Mouse (Mus musculus): ENCODE results near the gene Cnbd2. TPM values are rescaled to one million over a fixed set of nuclear protein-coding genes. Genes with fewer than 3 reads are reported as not detected.

Gene Cnbd2
- total and polyA plus RNA-seq, 3 experiments, result 1.0 to 3.6 (median 3.0) TPM

DNA sequence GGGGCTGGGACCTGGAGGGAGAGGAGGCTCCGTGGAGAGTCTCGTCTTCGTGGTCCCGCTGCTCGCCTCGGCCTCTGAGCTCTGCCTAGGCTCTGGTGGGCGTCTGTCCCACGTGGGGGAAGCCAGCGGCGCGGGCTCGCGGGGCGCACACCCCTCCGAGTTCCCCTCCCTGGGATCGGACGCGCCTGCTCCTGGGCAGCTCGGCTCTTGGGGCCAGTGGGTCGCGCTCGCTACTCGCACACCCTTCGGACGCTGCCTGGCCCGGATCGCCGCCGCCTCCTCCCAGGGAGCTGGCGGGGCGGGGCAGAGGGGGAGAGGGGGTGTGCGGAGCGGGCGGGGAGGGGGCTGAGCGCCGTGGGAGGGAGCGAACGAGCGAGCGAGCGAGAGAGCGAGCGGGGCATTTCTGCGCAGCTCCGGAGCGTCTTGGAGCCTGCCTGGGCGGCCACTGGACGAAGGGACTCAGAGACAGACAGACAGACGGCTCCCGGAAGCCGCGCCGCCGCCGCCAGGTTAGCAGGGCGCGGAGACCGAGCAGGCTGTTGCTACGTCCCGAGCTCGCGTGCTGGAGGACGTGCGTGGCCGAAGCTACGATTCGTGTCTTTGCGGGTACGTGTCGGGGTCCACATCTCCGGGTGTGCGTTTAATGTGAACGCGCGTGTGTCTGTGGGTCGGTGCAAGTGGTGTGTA, 108.7 kb downstream of the Cnbd2 start, which contains the start of gene Epb41l1:
Gene Epb41l1 (plus strand): TSS at position 216 of the 687 bp plus-strand sequence.
- in situ Hi-C loops (cut with MboI; ENCODE audit: low pct_ligation_motif_present, low pct_unique_long_range_greater_than_20kb, low sequenced_read_pairs) (no loop called here), dilution Hi-C loops (cut with MboI; ENCODE audit: extremely low pct_ligation_motif_present, extremely low pct_unique_long_range_greater_than_20kb, low sequenced_read_pairs) (no loop called here)
- peaks cover 3% of the 10 kb centered on the region for H3K9me3 ChIP-seq (replicated peaks; ENCODE audit: low read length)
- H3K4me2 ChIP-seq (ENCODE audit: insufficient read depth, low read depth, poor library complexity, severe bottlenecking), result peak within 1 kb of the TSS; percentile 45
- H3K4me1 ChIP-seq (ENCODE audit: control insufficient read depth in 1 of 2, insufficient read depth in 2 of 2), result peaks cover 4 to 6% of the 10 kb centered on the region in 2 experiments; a peak in 3 of 4 replicates
- no peak within 1 kb of the TSS for H3K27ac ChIP-seq (ENCODE audit: insufficient read depth, low read depth)
- no peak for DNase-seq (ENCODE audit: extremely low read depth)
- TF ChIP-seq MEF2A (IDR thresholded peaks at IDR 0.05; ENCODE audit: borderline replicate concordance, low read depth, low read length) (no peak), ZC3H11A (IDR thresholded peaks at IDR 0.05; ENCODE audit: low read depth, low read length) (no peak), CHD2 (IDR thresholded peaks at IDR 0.05; ENCODE audit: low read length) (no peak), NRF1 (IDR thresholded peaks at IDR 0.05; ENCODE audit: low read depth, low read length) (no peak), ZKSCAN1 (IDR thresholded peaks at IDR 0.05; ENCODE audit: borderline replicate concordance, low read depth, low read length) (no peak), EP300 (IDR thresholded peaks at IDR 0.05; ENCODE audit: low read length) (no peak), IRF4 (IDR thresholded peaks at IDR 0.05; ENCODE audit: low read depth, low read length) (no peak), PAX5 (IDR thresholded peaks at IDR 0.05; ENCODE audit: low read length) (no peak), CHD1 (IDR thresholded peaks at IDR 0.05; ENCODE audit: low read depth, low read length) (no peak), RCOR1 (conservative IDR thresholded peaks at IDR 0.05; ENCODE audit: low read depth, low read length) (no peak), RAD21 (IDR thresholded peaks at IDR 0.05; ENCODE audit: low read depth, low read length) (no peak), MAX (IDR thresholded peaks at IDR 0.05; ENCODE audit: low read length) (no peak), TBP (conservative IDR thresholded peaks at IDR 0.05; ENCODE audit: low read depth, low read length) (no peak), SMC3 (IDR thresholded peaks at IDR 0.05; ENCODE audit: low read depth, low read length) (no peak)
- peaks cover 77% of the 10 kb centered on the region for H3K27me3 ChIP-seq (replicated peaks)
- H3K36me3 ChIP-seq (replicated peaks in 1 of 2; ENCODE audit: control insufficient read depth in 1 of 2, insufficient read depth in 1 of 2, low read length in 1 of 2), result no peaks in the 10 kb centered on the region
- H3K9ac ChIP-seq (ENCODE audit: insufficient read depth, low read depth), result no peak within 1 kb of the TSS
- peak within 1 kb of the TSS in 1 of 3 experiments; percentile 47 for H3K4me3 ChIP-seq (replicated peaks in 1 of 3; ENCODE audit: low read depth in 2 of 3, low read length in 2 of 3, poor library complexity in 1 of 3)
- no peaks in the 10 kb centered on the region for H3K79me2 ChIP-seq (replicated peaks; ENCODE audit: control insufficient read depth, extremely low read depth, insufficient read depth, poor library complexity, severe bottlenecking)

DNA sequence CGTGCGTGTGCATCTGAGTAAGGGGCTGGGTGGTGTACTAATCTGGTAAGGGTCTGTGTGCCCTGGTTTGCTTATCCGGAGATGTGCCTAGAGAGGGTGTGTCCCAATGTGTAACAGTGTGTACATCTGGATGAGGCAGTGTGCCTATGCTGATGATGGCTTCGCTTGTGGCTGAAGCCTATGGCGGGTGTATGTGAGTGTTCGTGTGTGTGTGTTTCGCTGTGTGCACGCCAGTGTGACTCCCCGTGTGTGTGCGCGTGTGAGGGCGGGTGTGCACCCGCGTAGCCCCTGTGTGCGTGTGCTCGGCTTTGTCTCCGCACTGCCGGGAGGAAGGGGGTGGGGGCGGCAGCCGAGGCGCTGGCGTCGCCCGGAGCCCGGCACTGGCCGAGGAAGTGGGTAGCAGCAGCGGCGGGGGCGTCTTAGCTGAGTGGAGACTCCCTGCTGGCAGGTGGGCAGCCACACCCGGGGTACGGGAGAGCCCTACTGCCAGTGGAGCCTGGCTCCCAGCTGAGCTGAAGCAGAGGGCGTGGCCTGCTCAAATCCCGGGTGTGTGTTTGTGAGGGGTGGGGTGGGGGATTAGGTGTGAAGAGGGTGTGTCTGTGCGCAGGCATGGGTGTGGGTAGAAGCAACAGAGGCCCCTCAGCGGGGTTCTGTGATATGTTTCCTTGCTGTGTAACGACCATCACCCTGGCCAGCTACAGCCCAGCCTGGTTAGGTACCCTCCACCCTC, 109.4 kb downstream of the Cnbd2 start:
- Histone ChIP-seq H3K79me2 (replicated peaks; ENCODE audit: control insufficient read depth, extremely low read depth, insufficient read depth, poor library complexity, severe bottlenecking) (no peaks in the 10 kb centered on the region), H3K4me2 (ENCODE audit: insufficient read depth, low read depth, poor library complexity, severe bottlenecking) (peak overlapping the region; percentile 45), H3K4me3 (replicated peaks in 1 of 3; ENCODE audit: low read depth in 2 of 3, low read length in 2 of 3, poor library complexity in 1 of 3) (peak overlapping the region in 1 of 3 experiments; percentile 47), H3K4me1 (ENCODE audit: control insufficient read depth in 1 of 2, insufficient read depth in 2 of 2) (peaks cover 4 to 6% of the 10 kb centered on the region in 2 experiments; a peak in 3 of 4 replicates), H3K27ac (ENCODE audit: insufficient read depth, low read depth) (no peak overlapping the region), H3K27me3 (replicated peaks) (peaks cover 84% of the 10 kb centered on the region), H3K9ac (ENCODE audit: insufficient read depth, low read depth) (no peak overlapping the region), H3K9me3 (replicated peaks; ENCODE audit: low read length) (peaks cover 3% of the 10 kb centered on the region), H3K36me3 (replicated peaks in 1 of 2; ENCODE audit: control insufficient read depth in 1 of 2, insufficient read depth in 1 of 2, low read length in 1 of 2) (no peaks in the 10 kb centered on the region)
- dilution Hi-C loops (cut with MboI; ENCODE audit: extremely low pct_ligation_motif_present, extremely low pct_unique_long_range_greater_than_20kb, low sequenced_read_pairs), result no loop called here
- TF ChIP-seq EP300 (IDR thresholded peaks at IDR 0.05; ENCODE audit: low read length), result no peak
- no peak for TF ChIP-seq JUND (conservative IDR thresholded peaks at IDR 0.05; ENCODE audit: low read depth, low read length)
- no peak for TF ChIP-seq RCOR1 (conservative IDR thresholded peaks at IDR 0.05; ENCODE audit: low read depth, low read length)
- no peak for TF ChIP-seq RAD21 (IDR thresholded peaks at IDR 0.05; ENCODE audit: low read depth, low read length)
- TF ChIP-seq ZNF384 (IDR thresholded peaks at IDR 0.05; ENCODE audit: low read depth, low read length), result no peak
- no peak for TF ChIP-seq MAZ (IDR thresholded peaks at IDR 0.05; ENCODE audit: low read depth, low read length)
- no peak for TF ChIP-seq CTCF (conservative IDR thresholded peaks at IDR 0.05 in 1 of 2, IDR thresholded peaks at IDR 0.05 in 1 of 2; ENCODE audit: low read depth in 2 of 2, low read length in 2 of 2)
- TF ChIP-seq USF1 (IDR thresholded peaks at IDR 0.05; ENCODE audit: low read depth, low read length), result no peak
- TF ChIP-seq ELF1 (IDR thresholded peaks at IDR 0.05; ENCODE audit: low read depth, low read length), result no peak
- TF ChIP-seq TCF12 (IDR thresholded peaks at IDR 0.05; ENCODE audit: low read depth, low read length), result no peak
- no peak for DNase-seq (ENCODE audit: extremely low read depth)
- in situ Hi-C loops (cut with MboI; ENCODE audit: low pct_ligation_motif_present, low pct_unique_long_range_greater_than_20kb, low sequenced_read_pairs), result no loop called here
